13 mouse cellular contexts compared by ENCODE assay signal in genomic region chr14:21599446-21600173, GRCm38 (mm10).
DNase-seq lines count a peak whose midpoint lies in the region; ATAC-seq and TF ChIP-seq lines count a peak whose summit lies in the region.
"Had no signal": no experiment of that assay in that cellular context is flagged by ENCODE, and none has a peak within 500 bp of the region (broad histone marks: within the 10 kb centered on the region; RNA-seq: fewer than 3 reads in every experiment).

No protein-coding gene starts in this region.

- peak overlapping the region; percentile 1; the same call in 1 of the 2 replicates for H3K4me2 ChIP-seq in forebrain, embryonic 12.5 days
- no peak overlapping the region for H3K4me2 ChIP-seq in hindbrain, postnatal 0 days (ENCODE audit: low read depth, low read length)
- peak overlapping the region; percentile 16; the same call in 1 of the 2 replicates for H3K4me2 ChIP-seq in neural tube, embryonic 12.5 days (replicated peaks)
- H3K4me2 ChIP-seq: limb, embryonic 12.5 days; stomach, embryonic 15.5 days had no signal

- H3K9me3 ChIP-seq in forebrain, embryonic 12.5 days, result no peaks in the 10 kb centered on the region
- no peaks in the 10 kb centered on the region for H3K9me3 ChIP-seq in hindbrain, postnatal 0 days (ENCODE audit: low read length)
- H3K9me3 ChIP-seq in neural tube, embryonic 12.5 days, result no peaks in the 10 kb centered on the region
- H3K9me3 ChIP-seq: limb, embryonic 12.5 days; stomach, embryonic 15.5 days had no signal

- peak; percentile 49 for DNase-seq in kidney, adult 9 months
- DNase-seq in kidney, adult 11 months, result no peak
- peak; percentile 16 for DNase-seq in hindbrain, postnatal 0 days (ENCODE audit: low spot score)
- DNase-seq in adrenal gland, postnatal 14 days, result no peak
- no peak for DNase-seq in embryo, embryonic 11 days
- DNase-seq in left cerebral cortex, postnatal 36 days (ENCODE audit: low spot score in 2 of 2), result no peak
- DNase-seq: gastrocnemius, postnatal 36 days; right cerebral cortex, postnatal 25 days had no signal

- ATAC-seq in forebrain, embryonic 12.5 days (ENCODE audit: low FRiP score), result peak; percentile 88
- ATAC-seq in hindbrain, postnatal 0 days, result no peak
- ATAC-seq in neural tube, embryonic 12.5 days (ENCODE audit: low FRiP score, low read depth), result peak; percentile 37; the same call in 1 of the 2 replicates

- H3K27ac ChIP-seq in forebrain, embryonic 12.5 days, result peak overlapping the region; percentile 78
- 0 out of 2 replicates have a peak overlapping the region, but pooled peaks have one; percentile 1 for H3K27ac ChIP-seq in hindbrain, postnatal 0 days
- peak overlapping the region; percentile 32; the same call in 1 of the 2 replicates for H3K27ac ChIP-seq in neural tube, embryonic 12.5 days
- H3K27ac ChIP-seq: layer of hippocampus, adult 2 months; limb, embryonic 12.5 days had no signal

- 18% methylated on average over 9 of the region's 9 CpGs for WGBS in forebrain, embryonic 12.5 days
- WGBS in hindbrain, postnatal 0 days, result 27% methylated on average over 9 of the region's 9 CpGs
- WGBS in neural tube, embryonic 12.5 days, result 46% methylated on average over 9 of the region's 9 CpGs

- H3K36me3 ChIP-seq in forebrain, embryonic 12.5 days (replicated peaks), result peaks cover 9% of the 10 kb centered on the region
- no peaks in the 10 kb centered on the region for H3K36me3 ChIP-seq in hindbrain, postnatal 0 days (ENCODE audit: insufficient read depth, low read length)
- no peaks in the 10 kb centered on the region for H3K36me3 ChIP-seq in neural tube, embryonic 12.5 days
- H3K36me3 ChIP-seq: stomach, embryonic 15.5 days had no signal

- no peaks in the 10 kb centered on the region for H3K27me3 ChIP-seq in forebrain, embryonic 12.5 days
- no peaks in the 10 kb centered on the region for H3K27me3 ChIP-seq in hindbrain, postnatal 0 days (ENCODE audit: insufficient read depth, low read length)
- H3K27me3 ChIP-seq in neural tube, embryonic 12.5 days (replicated peaks), result no peaks in the 10 kb centered on the region
- H3K27me3 ChIP-seq: limb, embryonic 12.5 days; stomach, embryonic 15.5 days had no signal

- H3K9ac ChIP-seq in forebrain, embryonic 12.5 days, result no peak overlapping the region
- no peak overlapping the region for H3K9ac ChIP-seq in hindbrain, postnatal 0 days (replicated peaks; ENCODE audit: low read length)
- H3K9ac ChIP-seq in neural tube, embryonic 12.5 days, result no peak overlapping the region
- H3K9ac ChIP-seq: limb, embryonic 12.5 days; stomach, embryonic 15.5 days had no signal

- TF ChIP-seq CTCF in hindbrain, postnatal 0 days (IDR thresholded peaks at IDR 0.05; ENCODE audit: low read depth), result no peak

- peaks cover 44% of the 10 kb centered on the region for H3K4me1 ChIP-seq in forebrain, embryonic 12.5 days
- 0 out of 2 replicates have a peak, but pooled peaks cover 11% of the 10 kb centered on the region for H3K4me1 ChIP-seq in hindbrain, postnatal 0 days (ENCODE audit: insufficient read depth, low read length)
- peaks cover 17% of the 10 kb centered on the region for H3K4me1 ChIP-seq in neural tube, embryonic 12.5 days

- H3K4me3 ChIP-seq in forebrain, embryonic 12.5 days (replicated peaks), result no peak overlapping the region
- no peak overlapping the region for H3K4me3 ChIP-seq in hindbrain, postnatal 0 days (ENCODE audit: low read length)
- H3K4me3 ChIP-seq in neural tube, embryonic 12.5 days, result no peak overlapping the region
- H3K4me3 ChIP-seq: layer of hippocampus, adult 2 months; limb, embryonic 12.5 days; stomach, embryonic 15.5 days had no signal

- intact Hi-C loops in left cerebral cortex, postnatal 36 days (cut with DNase I), result no loop called here

Comparison
In these comparisons a context has a peak if more than half of its experiments do, and no peak if none do; other contexts are left out.
1. DNase-seq: peak in kidney, adult 9 months (single experiment) and hindbrain, postnatal 0 days (single experiment); none in kidney, adult 11 months (single experiment), adrenal gland, postnatal 14 days (single experiment), embryo, embryonic 11 days (single experiment) and left cerebral cortex, postnatal 36 days (0 of 2).
2. H3K27ac ChIP-seq: peak in every context shown above with its lines; median percentile 78 in forebrain, embryonic 12.5 days; 32 in neural tube, embryonic 12.5 days; 1 in hindbrain, postnatal 0 days.